Mouse (Mus musculus) embryo, embryonic 10 days (tissue): Measurements from ENCODE around the gene Znrf2.

Source experiments
- DNase-seq: peaks from one replicate; pipeline ENCODE4 v3.0.0-alpha.2; 2015; ENCODE audit warnings: low spot score

Znrf2 gene

DNA sequence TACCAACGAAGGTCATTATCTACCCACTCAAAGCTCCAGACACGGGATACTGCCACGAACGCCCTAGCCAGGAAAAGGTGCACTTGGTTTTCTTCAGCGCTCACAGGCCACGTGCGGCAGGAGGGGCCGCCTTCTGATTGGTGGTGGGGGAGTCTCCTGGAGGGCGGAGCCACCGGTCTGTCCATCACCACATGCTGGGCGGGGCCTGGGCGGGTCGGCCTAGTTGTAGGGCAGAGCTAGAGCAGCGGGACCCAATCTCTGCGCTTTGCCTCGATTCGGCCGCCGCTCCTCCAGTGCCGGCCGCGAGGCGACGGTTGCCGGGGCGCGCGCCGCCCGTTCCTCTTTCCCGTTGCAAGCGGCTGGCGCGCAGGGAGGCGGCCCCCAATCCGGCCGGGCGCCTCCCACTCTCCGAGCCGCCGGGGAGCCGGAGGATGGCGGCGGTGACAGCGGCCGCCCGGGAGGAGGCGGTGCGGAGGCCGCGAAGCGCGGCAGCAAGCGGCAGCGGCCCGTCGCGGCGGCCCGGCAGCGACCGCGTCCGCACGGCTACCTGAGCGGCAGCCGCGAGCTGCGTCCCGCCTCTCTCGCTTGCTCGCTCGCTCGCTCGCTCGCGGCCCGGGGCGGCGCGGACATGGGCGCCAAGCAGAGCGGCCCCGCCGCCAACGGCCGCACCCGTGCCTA is at the start of gene Znrf2:
Gene Znrf2 (plus strand): TSS at position 529 of the 678 bp plus-strand sequence.
- DNase-seq: peak; percentile 98

DNA sequence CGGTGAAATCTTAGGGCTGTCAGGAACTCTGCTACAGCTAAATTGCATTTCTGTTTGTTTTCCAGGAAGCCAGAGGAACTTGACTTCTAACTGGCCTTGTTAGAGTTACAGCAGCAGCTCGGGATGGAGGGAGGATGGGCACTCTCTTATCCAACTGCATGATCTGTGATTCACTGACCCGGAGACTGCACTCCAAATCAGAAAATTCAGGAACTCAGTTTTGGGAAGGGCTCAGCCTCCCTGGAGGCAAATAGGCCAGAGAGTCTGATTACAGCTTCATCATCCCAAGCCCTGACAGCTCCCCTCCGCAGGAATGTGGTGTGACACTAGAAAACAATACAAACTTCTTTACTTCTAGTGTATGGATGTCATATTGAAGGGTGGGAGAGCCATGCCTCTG is 49.0 kb upstream of the Znrf2 start:
- DNase-seq: peak; percentile 43

DNA sequence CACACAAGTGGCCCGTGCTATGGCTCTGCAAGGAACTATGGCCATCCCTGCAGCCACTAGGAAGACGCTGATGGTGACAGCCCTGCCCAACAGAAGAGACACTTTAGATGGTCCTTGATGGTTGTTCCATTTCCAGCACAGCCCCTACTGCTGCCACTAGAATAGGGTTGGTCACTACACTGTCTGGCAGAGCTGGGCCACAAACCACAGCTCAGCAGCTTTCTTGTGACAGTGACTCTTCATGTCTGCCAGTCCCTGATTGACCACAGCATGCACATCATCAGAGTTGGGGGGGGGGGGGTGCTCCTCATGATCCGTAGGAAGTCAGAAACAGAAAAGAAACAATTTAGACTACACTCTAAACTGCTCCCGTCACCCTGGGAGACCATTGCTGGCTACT is 46.0 kb upstream of the Znrf2 start:
- no peak for DNase-seq

DNA sequence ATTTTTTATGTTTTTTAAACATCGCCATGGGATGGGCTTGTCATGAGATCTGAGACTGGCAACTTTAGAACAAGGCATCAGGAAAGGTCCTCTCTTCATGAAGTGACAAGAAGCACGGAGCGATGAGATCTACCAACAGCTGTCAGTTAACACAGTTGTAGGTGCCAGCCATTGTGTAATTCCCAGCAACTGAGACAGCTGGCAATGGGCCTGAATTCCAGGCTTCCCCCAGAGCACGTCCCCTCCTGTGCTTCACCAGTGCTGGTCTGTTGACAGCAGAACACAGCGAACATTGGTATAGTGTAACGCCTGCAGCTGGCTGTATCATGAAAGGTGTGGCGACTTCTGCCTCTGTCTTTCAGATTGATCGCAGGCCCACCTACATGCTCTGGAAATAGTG is 45.5 kb upstream of the Znrf2 start:
- DNase-seq: no peak

DNA sequence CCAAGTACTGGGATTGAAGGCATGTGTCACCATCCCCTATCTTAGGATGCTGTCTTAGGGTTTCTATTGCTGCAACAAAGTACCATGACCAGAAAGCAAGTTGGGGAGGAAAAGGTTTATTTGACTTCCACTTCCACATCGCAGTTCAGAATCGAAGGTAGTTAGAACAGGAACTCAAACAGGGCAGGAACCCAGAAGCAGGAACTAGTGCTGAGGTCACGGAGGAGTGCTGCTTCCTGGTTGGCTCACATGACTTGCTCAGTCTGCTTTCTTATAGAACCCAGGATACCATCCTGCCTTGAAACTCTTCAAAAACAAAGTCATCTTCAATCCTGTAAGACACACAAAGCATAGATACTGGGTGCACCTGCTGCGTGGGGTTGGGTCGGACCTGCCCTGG is 44.6 kb upstream of the Znrf2 start:
- no peak for DNase-seq

DNA sequence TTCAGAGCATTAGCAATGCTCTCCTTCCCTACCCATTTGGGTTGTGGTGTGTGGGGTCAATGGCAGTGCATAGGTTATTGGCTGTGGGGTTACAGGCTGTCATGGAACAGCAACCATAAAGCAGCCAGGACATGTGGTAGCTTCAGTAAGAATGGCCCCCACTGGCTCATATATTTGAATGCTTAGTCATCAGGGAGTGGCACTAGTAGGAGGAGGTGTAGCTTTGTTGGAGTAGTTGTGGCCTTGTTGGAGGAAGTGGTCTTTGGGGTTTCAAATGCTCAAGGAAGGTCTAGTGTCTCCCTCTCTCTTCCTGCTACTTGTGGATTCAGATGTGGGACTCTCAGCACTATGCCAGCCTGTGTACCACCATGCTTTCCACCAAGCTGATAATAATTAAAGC is 41.0 kb upstream of the Znrf2 start:
- DNase-seq: no peak

DNA sequence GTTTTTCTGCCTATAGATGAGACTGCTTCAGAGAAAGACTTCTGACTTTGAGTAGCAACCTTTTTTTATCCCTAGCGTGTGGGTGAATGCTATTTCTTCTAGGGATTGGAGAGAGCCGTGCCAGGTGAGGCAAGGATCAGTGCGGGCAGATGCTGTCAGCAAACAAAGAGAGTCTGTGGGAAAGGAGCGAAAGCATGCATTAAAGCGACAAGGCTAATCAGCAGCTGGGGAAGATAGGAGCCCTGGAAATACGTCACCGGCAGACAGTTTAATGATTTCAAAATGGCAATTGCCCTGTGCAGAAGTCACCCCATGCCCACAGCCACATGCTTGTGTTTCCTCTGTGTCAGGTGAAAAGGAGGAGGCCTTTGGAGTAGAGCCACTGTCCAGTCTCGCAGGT is 39.1 kb upstream of the Znrf2 start:
- DNase-seq: no peak

DNA sequence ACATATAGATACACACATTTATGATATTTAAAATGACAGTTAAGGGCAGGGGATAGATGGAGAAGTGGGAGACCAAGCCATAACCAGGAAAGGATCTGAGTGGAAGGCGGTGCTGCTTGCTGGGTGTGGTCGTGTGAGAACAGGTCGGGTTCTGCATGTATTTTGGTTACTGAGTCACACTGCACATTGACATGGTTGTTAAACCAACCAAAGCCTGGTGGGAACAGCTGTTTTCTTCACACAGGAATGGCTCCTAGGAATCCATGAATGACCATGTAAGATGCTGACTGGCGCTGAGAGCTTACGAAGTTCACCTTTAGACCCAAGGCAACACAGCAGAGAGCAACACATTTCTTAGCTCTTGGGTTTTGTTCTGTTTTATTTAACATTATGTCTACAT is 36.7 kb upstream of the Znrf2 start:
- DNase-seq: no peak

DNA sequence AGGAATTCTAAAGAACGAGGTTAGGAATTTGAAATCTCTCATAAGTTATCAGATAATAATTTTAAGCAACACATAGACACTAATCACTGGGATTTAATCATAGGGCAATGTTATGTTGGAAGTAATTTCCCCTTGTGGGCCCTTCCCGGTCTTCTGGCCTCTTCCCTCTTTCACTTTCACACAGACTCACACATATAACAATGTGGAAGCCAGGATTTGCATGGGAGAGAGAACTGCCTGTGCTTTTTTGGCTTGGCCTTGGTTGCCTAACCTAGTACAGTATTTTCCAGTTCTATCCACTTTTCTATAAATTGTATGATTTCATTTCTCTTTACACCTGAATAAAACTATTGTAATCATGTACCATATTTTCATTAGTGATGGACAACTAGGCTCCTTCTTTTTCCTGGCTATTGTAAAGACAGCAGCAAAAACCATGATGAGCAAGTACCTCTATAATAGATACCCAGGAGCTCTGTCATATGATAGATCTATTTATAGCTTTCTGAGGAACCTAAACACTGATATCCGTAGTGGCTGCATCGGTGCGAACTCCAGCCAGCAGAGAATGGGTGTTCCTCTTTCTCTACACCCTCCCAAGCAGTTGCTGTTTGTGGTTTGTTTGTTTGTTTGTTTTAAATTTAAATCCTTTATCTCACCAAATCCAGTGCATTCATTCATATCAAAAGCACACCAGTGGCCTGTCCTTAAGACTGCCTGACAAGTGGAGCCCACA is 36.0 kb upstream of the Znrf2 start:
- DNase-seq: no peak

DNA sequence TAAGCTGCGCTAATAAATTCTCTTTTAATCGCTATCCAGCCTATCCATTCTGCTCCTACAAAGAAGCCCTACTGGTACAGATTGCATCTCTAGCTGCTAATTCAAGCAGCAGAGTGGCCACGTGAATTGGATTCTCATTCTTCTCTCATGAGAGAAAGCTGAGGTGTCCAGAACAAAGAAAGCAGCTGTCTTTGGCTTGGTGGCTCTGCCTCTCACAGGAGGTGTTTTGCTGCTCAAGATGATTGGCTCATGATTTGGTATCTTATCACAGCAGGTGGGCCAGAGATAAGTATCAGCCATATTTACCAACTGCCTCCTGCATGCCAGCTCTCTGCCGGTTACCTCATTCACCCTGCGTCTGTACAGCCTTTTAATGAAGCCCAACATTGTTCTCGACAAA is 34.8 kb upstream of the Znrf2 start:
- DNase-seq: no peak

DNA sequence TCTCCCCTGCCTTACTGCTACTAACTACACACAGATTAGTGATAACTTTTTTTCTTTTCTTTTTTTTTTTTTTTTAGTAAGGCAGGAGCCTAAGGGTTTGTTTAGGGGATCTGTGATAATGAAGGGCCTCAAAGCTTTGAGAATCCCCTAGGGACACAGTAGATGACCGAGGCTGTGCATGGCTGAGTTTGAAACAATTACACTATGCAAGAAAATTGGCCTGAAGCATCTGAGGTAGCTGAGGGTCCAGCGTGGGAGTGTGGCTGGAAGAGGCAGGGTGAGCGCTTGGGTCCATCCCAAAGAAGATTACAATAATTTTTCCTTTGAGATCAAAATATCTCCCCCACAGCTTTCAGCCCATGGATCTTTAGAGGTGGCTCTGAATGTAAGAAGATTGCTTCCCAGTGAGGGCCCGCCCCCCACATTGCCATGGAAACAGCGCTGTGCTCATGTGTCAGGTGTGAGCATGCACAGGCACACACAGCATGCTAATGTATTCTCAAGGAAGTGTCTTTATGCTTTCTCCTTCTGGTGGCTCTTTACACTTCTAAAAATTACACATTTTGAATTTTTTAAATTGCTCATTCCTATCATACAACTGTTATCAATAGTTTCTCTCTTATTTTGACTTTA is 31.5 kb upstream of the Znrf2 start:
- DNase-seq: peak; percentile 36

DNA sequence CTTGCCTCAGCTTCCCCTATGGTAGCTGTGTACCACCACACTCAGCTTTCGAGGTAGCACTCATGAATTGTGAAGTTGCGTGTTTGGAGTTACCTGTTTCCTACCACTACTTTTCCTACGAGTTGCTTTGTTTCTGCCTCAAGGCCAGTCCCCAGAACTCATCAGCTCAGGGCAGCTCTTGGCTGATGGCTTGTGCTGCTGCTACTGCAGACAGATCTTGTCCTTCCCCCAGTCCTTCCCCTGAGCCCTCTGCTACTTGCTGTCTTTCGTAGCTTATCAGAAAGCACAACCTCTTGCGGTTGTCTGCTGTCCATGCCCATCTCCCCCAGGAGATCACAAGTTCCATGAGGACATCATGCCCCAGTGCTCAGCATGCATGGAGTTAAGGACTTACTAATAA is 29.9 kb upstream of the Znrf2 start:
- DNase-seq: no peak

DNA sequence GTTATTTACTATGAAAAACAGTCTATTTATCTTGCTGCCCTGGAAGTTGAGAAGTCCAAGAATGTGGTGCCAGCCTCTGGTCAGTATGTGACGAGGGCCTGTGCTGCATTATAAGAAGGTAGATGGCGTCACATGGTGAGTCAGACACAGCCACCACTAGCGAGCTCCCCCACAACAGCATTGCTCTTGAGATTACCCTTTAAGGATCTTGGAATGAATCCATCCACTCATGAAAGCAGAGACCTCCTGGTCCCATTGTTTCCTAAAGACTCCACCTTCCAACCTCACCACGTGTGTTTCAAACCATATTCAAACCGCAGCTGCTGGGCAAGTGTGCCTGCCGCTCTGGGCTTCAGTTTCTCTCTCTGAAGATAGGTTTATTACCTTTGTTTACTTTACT is 28.2 kb upstream of the Znrf2 start:
- no peak for DNase-seq

DNA sequence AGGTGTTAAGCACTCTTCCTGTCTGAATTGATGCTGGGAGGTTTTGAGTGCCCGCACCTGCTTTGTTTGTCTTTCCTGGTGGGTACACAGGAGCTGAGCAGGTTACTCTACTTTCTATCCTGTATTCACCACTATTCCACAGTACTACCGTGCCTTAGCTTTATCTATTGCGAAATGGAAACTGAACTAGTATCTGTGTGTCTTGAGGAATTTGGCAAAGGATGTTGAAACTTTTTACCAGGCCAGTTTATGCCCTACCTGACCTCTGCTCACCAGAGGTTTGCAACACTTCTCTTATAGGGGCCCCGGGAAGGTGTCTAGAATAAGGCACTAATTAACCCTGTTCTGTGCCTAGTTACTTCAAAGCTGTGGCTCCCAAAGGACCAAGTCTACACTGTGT is 27.6 kb upstream of the Znrf2 start:
- no peak for DNase-seq

DNA sequence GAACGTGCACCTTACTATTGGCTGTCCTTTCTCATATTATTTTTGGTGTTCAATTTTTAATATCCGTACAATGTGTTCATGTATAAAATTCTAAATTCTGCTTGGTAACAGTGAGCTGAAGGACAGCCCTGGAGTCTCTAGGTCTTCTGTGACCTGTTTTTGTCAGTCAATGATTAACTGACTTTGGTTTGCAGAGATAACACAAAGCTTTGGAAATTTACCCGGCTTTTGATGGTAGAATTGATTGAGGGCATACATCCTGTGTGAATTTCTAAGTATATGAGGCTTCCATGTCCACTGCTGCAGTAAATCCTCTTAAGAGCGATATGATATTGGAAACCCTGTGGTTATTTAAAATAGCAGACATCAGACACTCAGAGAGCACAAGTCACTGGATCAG is 26.6 kb upstream of the Znrf2 start:
- no peak for DNase-seq

DNA sequence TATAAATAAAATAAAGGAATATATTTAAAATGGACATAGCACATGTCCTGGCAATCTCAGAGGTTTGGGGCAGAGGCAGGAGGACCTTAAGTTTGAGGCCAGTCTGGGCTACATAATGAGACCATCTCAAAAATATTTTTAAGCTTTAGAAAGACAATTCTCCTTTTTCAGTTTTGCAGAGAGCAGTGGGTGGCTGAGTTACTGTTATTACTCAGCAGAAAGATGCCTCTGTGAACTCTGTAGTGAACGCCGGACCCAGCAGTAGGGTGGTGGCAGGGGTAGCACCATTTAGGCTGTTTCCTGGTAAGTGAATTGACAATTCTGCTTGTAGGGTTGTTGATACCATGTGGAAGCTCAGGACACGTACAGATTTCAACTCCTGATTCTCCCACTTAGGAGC is 22.9 kb upstream of the Znrf2 start:
- no peak for DNase-seq

DNA sequence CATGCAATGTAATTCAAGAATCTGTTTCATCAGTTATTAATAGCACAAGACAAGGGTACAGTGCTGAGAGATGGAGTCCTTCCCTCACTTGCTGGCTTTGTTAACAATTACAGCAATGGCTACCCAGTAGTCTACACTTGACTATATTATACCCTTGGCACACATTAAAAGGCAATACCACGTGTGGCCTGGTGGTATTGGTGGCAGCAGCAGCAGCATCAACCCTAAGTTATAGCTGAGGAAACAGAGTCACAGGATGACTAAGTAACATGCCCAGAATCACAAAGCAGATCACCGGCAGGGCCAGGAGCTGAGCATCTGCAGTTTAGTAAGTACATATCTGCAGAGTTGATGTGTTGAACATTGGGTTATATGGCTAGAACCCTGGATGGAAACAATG is 22.3 kb upstream of the Znrf2 start:
- no peak for DNase-seq

DNA sequence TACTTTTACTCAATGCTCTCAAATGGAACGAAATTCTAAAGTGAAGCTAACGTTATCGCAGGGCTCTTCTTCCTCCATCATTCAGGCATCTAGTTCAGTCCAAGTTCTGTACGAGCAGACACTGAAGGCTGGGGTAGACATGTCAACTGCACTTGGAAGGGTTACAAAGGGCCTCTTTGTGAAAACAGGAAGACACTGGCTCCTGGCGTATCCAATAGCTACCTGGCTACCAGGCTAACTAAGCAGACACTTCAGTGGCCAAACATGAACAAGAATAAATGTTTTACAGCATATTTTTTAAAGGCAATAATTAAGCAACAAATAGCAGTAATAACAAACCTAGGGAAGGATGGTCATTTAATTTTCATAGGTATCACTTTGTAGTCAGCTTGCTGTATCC is 21.7 kb upstream of the Znrf2 start:
- DNase-seq: no peak

DNA sequence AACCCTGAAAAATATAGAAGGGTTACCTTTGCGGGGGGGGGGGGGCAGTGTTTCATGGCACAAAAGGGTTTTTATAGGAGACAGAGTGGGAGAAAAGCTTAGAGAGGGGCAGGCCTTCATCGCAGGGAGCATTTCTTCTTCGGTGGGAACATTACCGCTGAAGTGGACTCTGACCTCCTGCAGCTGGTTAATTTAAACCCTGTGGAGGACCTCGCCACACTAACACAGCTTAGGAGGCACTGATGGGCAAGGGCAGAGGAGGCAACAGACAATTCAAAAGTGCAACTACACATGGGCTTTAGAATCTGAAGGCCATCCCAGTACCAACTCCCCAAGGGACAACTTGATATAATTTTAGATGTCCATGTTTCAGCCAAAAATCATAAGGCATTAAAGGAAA is 20.7 kb upstream of the Znrf2 start:
- DNase-seq: no peak

DNA sequence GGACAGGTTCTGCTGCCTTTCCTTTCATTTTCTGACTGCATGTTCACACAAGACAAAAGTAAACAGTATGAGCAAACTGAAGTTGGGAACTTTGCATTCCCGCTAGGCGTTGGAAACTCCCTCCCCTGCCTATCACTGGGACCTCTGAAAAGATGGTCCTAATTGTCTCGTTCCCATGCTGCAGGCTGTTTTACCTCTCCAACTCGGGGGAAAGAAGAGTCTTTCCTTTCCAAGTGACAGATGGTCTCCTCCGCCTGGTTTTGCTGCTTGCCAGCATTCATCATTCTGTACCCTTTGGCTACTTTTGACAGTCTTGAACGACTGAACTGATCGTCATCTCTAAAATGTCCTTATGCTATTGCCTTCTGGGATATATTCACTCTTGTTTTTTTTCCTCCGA is 14.4 kb upstream of the Znrf2 start:
- DNase-seq: no peak

DNA sequence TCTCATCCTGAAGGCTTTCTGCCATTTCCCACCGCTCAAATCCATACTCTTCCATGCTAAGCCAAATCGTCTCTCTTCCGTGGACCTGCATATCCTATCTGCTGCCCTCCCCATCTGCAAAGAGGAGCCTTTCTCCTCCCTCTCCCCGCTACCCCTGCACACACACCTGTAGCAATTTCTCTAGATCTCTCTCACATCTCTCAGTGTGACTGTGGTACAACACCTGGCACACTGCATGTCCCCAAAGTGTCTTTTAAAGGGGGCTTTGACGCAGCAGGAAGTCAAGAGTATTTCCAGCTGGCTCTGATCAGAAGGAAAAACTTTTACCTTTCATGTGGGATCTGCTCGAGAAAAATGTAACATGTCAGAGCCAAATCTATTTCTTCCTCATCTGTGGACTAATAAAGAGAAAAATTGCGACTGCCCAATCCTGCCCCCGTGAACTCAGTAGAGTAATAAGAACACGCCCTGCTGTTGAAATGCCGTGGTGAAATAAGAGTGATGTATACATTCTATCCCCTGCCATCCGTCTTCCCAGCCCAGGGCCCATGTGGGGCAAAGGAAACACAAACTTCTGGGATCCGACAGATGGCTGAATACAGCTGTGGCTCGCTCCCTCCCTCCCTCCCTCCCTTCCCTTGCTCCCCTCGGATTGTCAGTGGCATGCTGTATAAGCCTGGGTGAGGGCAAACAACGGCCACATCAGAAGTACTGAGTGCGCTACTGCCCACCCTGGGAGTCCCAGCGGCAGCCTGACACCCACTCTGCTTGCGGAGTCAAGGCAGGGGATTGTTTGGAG is 12.5 kb upstream of the Znrf2 start:
- no peak for DNase-seq

DNA sequence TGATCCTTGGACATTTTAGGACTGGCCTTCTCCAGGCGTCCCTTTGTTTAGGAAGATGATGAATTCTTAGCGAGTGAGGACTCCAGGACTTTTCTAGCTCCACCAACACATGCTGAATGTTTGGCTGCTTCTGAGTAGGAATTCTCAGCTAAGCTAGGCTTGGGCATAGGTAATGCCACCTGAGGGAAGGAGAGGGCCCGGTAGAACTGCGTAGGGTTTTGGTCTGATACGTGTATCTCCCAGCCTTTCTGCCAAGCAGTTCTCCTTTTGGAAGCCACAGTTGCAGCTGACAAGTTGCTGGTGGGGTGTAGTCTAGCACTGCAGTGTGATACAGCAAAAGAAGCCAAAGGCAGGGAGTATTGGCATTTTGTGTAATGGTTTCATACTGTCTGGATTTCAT is 10.9 kb upstream of the Znrf2 start:
- DNase-seq: no peak
